Mouse (Mus musculus): ENCODE data around the gene Exo1.

The Exo1 gene

DNA sequence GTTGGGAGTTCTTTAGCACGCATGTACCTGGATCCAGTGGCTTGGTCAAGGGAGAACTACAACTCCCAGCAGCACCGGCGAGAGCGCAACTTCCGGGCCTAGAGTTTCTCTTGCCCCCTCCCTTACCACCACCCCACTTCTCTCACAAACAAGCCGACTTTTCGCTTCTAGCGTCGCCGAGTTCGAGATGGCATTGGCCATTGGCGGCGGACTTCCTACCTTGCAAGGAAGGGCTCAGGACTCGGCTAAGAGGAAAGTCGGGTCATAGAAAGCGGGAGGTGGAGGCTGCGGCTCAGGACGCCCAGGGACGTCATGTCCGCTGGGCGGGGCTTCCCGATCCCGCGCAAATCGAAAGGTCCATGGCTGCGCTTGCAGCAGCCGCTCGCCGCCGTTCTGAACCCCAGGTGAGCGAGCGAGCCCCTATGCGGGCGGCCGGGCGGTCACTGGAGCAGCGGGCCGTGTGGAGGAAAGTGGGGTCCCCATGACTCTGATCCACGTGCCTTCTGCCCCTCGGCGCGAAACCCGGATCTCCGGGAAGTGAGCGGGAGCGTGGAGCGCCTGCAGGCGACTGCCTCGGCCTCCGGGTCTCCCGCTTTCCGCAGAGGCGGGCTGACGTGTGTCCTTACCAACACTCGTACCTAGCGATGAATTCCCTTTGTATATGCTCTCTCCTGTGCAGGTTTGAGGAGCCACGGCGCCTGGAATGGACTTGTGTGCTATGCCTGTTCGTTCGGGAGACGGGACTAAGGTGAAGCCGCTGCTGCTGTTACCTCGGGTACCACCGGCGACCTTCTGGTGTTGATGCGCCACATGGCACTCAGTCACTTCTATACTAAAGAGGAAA lies at the start of gene Exo1:
Exo1 (plus strand) TSS at position 129 of the 844 bp plus-strand sequence.
- DNase-seq (ENCODE audit: low read depth, low spot score), result peak; percentile 92

GRCm38 (mm10) chr1:175855515-175855914 lies 24.9 kb upstream of the Exo1 start:
- DNase-seq (ENCODE audit: low read depth, low spot score), result no peak

GRCm38 (mm10) chr1:175867050-175867449 lies 13.3 kb upstream of the Exo1 start:
- no peak for DNase-seq (ENCODE audit: low read depth, low spot score)

GRCm38 (mm10) chr1:175867558-175867957 lies 12.8 kb upstream of the Exo1 start:
- peak; percentile 68 for DNase-seq (ENCODE audit: low read depth, low spot score)

DNA sequence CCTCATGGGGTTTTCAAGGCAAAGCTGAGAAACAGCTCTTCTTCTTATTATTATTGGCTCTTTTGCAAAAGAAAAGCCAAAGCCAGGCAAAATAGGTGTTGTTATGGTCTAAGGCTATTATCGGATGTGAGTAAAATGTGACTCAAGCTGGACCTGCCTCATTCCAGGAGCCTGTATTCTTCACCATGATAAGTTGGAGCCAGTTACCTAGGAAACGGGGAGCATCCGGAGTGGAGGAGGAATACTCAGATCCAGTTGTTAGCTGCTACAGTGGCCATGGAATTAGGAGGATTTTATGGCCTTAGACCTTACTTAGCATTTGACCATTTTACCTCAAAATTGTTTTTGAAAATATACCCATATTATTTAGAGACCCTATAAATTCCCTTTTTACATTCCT lies 9.7 kb upstream of the Exo1 start:
- DNase-seq (ENCODE audit: low read depth, low spot score), result peak; percentile 70

GRCm38 (mm10) chr1:175872028-175872816 lies 8.2 kb upstream of the Exo1 start:
- DNase-seq (ENCODE audit: low read depth, low spot score), result peak; percentile 22

DNA sequence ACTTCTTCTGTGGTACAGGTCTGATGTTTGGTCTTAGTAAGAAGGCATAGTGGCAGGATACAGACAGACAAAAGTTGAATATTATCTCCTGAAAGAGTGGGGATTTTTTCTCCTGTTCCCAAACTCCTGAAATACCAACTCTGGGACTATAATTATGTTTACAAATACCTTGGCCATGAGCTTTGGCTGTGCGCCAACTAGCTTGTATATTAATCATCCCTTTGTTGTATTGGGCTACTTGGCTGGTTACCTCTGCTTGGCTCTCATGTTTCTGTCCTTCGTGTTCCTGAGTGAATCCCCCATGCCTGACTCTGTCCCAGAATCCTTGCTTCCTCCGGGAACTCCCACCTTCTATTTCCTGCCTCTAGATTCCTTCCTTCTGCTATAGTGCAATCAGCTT lies 3.0 kb downstream of the Exo1 start:
- DNase-seq (ENCODE audit: low read depth, low spot score), result no peak

DNA sequence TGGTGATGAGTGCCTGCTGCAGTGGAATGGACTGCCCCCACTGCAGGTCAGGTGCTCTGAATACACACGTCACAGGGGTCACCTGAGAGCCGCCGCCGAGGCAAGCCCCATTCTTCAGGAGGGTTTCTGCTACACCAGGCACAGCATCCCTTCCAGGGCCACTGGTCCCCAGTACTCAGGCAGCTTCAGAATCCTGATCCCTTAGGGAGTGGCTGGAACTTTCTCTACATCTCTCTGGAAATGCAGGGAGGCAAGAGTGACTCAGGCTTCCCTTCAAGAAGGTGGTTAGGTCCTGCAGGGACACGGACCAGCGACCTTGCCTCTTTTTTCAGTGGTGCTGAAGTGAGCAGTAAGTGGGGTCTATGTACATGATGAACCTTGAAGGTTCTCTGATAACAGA lies 12.9 kb downstream of the Exo1 start:
- no peak for DNase-seq (ENCODE audit: low read depth, low spot score)

DNA sequence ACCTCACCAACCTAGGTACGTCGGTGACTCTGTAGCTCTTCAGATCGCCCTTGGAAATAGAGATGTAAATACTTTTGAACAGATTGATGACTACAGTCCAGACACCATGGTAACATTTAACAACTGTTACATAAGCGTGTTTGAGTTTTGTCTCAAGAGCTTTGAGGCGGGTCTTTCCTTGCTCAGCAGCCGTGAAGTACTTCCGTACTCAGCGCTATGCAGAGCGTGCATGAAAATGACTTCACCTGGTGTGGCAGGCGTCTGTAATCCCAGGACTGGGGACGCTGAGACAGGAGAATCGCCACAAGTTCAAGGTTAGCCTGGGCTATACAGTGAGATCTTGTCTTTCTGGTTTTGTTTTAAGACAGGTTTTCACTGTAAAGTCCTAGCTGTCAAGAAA lies 13.3 kb downstream of the Exo1 start:
- no peak for DNase-seq (ENCODE audit: low read depth, low spot score)

- DNase-seq (ENCODE audit: low read depth, low spot score), result no peak
Observed at GRCm38 (mm10) chr1:175911207-175911606, 30.8 kb downstream of the Exo1 start.

DNA sequence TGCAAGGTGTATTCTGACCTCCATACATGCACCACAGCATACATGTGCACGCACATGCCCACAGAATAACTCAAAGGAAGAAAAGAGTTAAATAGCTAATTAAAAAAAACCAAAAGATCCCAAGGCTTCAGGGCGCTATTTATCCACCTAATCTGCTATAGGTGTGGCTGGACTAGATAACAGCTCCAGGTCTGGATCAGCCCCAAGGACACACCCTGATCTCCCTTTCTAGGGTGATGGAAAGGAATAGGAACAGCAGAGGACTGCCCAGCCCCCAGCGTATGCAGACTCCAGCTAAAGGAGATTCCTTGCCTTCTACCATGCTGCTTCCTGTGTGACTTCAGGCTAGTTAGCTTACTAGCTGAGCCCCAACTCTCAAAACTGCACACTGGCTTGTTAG lies 31.7 kb downstream of the Exo1 start:
- no peak for DNase-seq (ENCODE audit: low read depth, low spot score)

DNA sequence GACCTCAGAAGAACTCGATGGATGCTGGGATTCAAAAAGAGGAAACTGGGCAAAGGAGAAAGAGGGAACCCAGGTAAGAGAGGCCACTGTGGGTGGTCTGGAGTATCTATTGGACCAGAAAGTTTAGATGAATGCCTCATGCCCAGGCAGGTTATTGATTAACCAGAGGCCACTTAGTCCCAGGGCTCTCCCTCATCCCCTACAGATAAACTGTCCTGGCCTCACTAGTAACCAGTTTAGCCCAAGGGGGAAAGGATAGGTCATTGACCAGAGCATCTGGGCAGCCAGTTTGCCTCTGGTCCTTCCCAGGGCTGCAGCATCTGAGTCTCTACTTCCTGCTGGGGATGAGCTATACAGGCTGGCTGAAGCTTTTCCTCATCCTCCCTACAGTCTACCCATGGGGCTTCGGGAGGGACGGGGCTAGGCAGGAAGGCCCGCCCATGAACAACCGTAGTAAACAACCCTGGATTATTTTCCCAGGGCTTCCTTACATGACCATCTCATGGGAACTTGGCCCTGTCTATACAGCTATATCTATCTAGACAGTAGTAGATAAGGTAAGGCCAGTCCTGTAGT lies 33.4 kb downstream of the Exo1 start:
- no peak for DNase-seq (ENCODE audit: low read depth, low spot score)

- no peak for DNase-seq (ENCODE audit: low read depth, low spot score)
Observed at GRCm38 (mm10) chr1:175920029-175920428, 39.6 kb downstream of the Exo1 start, which contains the start of gene Gm38100. Gm38100 (plus strand) TSS chr1:175920329.

DNA sequence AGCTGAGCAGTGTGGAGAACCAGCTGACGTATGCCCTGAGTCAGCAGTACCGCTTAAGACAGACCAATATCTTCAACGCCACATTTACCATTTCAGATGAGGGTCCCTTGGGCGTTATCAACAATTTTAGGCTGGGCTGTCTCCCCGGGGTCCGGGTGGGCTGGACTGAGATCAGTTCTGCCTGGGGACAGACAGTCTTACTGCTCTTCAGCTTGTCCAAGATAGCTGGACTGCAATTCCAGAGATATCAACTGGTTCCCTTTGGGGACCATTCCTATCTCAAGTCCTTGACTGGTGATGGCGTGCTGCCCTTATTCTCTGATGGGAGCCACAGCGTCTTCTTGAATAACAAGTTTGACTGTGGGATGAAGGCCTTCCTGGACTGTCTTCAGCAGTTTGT lies 40.7 kb downstream of the Exo1 start:
- no peak for DNase-seq (ENCODE audit: low read depth, low spot score)

GRCm38 (mm10) chr1:175923848-175924787 lies 43.7 kb downstream of the Exo1 start:
- DNase-seq (ENCODE audit: low read depth, low spot score), result peak; percentile 88

GRCm38 (mm10) chr1:175931391-175931790 lies 51.0 kb downstream of the Exo1 start:
- DNase-seq (ENCODE audit: low read depth, low spot score), result peak; percentile 31

DNA sequence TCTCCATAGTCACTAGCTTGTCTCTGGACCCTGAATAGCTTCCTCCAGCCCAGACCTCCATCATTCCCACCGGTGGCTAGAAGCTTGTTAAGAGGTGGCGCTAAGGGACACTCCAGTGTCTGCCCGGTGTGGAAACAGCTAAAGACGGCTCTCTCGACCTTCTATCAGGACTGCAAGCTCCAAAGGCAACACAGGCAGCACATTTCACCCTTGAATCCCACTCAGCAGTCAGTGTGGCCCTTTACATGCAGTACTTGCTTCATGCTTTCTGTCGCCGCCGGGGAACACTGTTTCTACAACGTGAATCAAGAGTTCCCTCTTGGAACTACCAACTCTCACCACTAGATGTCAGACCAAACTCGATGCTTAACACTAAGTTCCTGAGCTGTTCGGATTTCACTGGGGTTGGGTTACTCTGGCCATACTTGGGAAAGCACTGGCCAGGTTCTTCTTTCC lies 55.9 kb downstream of the Exo1 start:
- DNase-seq (ENCODE audit: low read depth, low spot score), result peak; percentile 95

GRCm38 (mm10) chr1:175938731-175939130 lies 58.4 kb downstream of the Exo1 start:
- no peak for DNase-seq (ENCODE audit: low read depth, low spot score)

- no peak for DNase-seq (ENCODE audit: low read depth, low spot score)
Observed at GRCm38 (mm10) chr1:175943168-175943567, 62.8 kb downstream of the Exo1 start.

DNA sequence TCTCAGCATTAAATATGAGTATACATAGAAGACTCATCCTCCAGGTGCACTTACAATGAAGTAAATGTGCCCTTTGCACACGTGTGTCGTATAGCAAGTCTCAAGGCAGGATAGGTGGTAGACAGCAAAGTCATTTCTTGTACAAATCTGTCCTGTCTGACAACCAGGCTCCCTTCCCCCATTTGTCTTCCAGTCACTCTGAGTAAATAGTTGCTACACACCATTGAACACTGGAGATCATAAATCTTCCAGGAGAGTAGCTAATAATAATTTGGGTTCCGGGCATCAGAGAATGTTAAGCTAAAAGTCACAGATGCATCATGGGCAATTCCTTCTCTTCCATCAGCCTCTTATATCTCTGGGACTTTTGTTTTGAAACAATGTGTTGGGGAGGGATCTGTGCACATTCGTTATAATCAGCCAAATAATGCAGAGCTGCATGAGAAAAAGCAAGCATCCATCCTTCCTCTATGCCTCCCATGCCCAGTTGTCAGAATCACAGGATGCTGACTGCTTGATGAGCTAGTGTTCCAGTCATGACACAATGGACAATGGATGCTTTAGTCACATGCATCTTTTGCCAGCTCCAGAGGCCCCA lies 66.4 kb downstream of the Exo1 start:
- peak; percentile 48 for DNase-seq (ENCODE audit: low read depth, low spot score)

DNA sequence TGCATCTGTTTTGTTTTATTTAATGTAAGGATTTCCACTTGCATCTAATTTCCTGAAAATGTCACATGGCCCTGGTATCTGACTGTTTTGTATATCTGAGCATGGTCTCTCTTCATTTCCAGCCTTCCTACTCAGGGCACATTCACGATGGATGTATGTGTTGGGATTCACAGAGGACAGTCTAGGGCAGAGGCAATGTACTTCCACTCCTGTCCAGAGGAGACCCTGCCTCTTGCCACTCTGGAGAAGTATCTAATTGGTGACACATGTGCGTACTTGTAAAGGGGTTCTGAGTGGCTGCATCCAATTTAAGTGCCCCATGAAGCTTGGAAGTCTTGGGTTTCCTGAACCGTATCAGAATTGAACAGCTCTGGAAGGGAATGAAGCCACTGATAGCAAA lies 70.0 kb downstream of the Exo1 start:
- no peak for DNase-seq (ENCODE audit: low read depth, low spot score)
